10 mouse cellular contexts compared by ENCODE assay signal in genomic region chr7:25786974-25787373, GRCm38 (mm10). TPM values are rescaled to one million over a fixed set of nuclear protein-coding genes. Genes with fewer than 3 reads are reported as not detected.
DNase-seq lines count a peak whose midpoint lies in the region; ATAC-seq and TF ChIP-seq lines count a peak whose summit lies in the region.
"Had no signal": no experiment of that assay in that cellular context is flagged by ENCODE, and none has a peak within 500 bp of the region (broad histone marks: within the 10 kb centered on the region; RNA-seq: fewer than 3 reads in every experiment).

No protein-coding gene starts in this region.

- H3K4me3 ChIP-seq in hindbrain, embryonic 12.5 days, result no peak overlapping the region
- no peak overlapping the region for H3K4me3 ChIP-seq in hindbrain, embryonic 14.5 days (replicated peaks; ENCODE audit: low read length)
- no peak overlapping the region for H3K4me3 ChIP-seq in CH12.LX (replicated peaks in 1 of 3; ENCODE audit: low read depth in 2 of 3, low read length in 2 of 3, poor library complexity in 1 of 3)
- H3K4me3 ChIP-seq in embryonic facial prominence, embryonic 13.5 days, result peak overlapping the region; percentile 69; the same call in 1 of the 2 replicates
- H3K4me3 ChIP-seq in limb, embryonic 14.5 days (replicated peaks; ENCODE audit: low read length), result peak overlapping the region; percentile 73

- H3K4me2 ChIP-seq in hindbrain, embryonic 12.5 days (replicated peaks), result peak overlapping the region; percentile 77
- H3K4me2 ChIP-seq in hindbrain, embryonic 14.5 days (replicated peaks), result no peak overlapping the region; the same call in 1 of the 2 replicates
- H3K4me2 ChIP-seq in CH12.LX (ENCODE audit: insufficient read depth, low read depth, poor library complexity, severe bottlenecking), result no peak overlapping the region
- peak overlapping the region; percentile 84 for H3K4me2 ChIP-seq in embryonic facial prominence, embryonic 13.5 days
- peak overlapping the region; percentile 82 for H3K4me2 ChIP-seq in limb, embryonic 14.5 days (replicated peaks; ENCODE audit: low read depth, low read length, severe bottlenecking)

- no peak for DNase-seq in hindbrain, embryonic 14.5 days (ENCODE audit: low spot score)
- no peak for DNase-seq in CH12.LX (ENCODE audit: extremely low read depth)
- no peak for DNase-seq in limb, embryonic 14.5 days (ENCODE audit: low spot score)
- no peak for DNase-seq in layer of hippocampus, adult 18-20 months (ENCODE audit: low spot score in 2 of 2)
- no peak for DNase-seq in left cerebral cortex, postnatal 4 days
- no peak for DNase-seq in left cerebral cortex, adult 18-20 months (ENCODE audit: low spot score in 2 of 2)

- peaks cover 28% of the 10 kb centered on the region for H3K4me1 ChIP-seq in hindbrain, embryonic 12.5 days
- H3K4me1 ChIP-seq in hindbrain, embryonic 14.5 days (replicated peaks; ENCODE audit: control insufficient read depth, insufficient read depth, low read length), result peaks cover 11% of the 10 kb centered on the region; the same call in 1 of the 2 replicates
- H3K4me1 ChIP-seq in CH12.LX (ENCODE audit: control insufficient read depth in 1 of 2, insufficient read depth in 2 of 2), result peaks cover 13 to 21% of the 10 kb centered on the region in 2 experiments
- H3K4me1 ChIP-seq in embryonic facial prominence, embryonic 13.5 days, result peaks cover 45% of the 10 kb centered on the region
- H3K4me1 ChIP-seq in limb, embryonic 14.5 days (ENCODE audit: control insufficient read depth, insufficient read depth, low read length), result peaks cover 21% of the 10 kb centered on the region

- H3K79me2 ChIP-seq in CH12.LX (replicated peaks; ENCODE audit: control insufficient read depth, extremely low read depth, insufficient read depth, poor library complexity, severe bottlenecking), result no peaks in the 10 kb centered on the region

- no peak for ATAC-seq in hindbrain, embryonic 12.5 days (ENCODE audit: low FRiP score)
- ATAC-seq in hindbrain, embryonic 14.5 days (ENCODE audit: low FRiP score), result no peak
- ATAC-seq in embryonic facial prominence, embryonic 13.5 days (ENCODE audit: insufficient number of reproducible peaks, insufficient read depth, low FRiP score, low TSS enrichment, low read depth), result no peak
- no peak for ATAC-seq in limb, embryonic 14.5 days (ENCODE audit: low FRiP score, low read depth)

- no peaks in the 10 kb centered on the region for H3K36me3 ChIP-seq in hindbrain, embryonic 12.5 days
- H3K36me3 ChIP-seq in hindbrain, embryonic 14.5 days (replicated peaks; ENCODE audit: control insufficient read depth, insufficient read depth), result no peaks in the 10 kb centered on the region
- H3K36me3 ChIP-seq in CH12.LX (replicated peaks in 1 of 2; ENCODE audit: control insufficient read depth in 1 of 2, insufficient read depth in 1 of 2, low read length in 1 of 2), result no peaks in the 10 kb centered on the region
- peaks cover 27% of the 10 kb centered on the region for H3K36me3 ChIP-seq in embryonic facial prominence, embryonic 13.5 days
- peaks cover 24% of the 10 kb centered on the region for H3K36me3 ChIP-seq in limb, embryonic 14.5 days (ENCODE audit: control insufficient read depth, insufficient read depth, low read length)

- H3K9me3 ChIP-seq in hindbrain, embryonic 12.5 days (replicated peaks), result no peaks in the 10 kb centered on the region
- no peaks in the 10 kb centered on the region for H3K9me3 ChIP-seq in hindbrain, embryonic 14.5 days (ENCODE audit: control insufficient read depth, low read length)
- no peaks in the 10 kb centered on the region for H3K9me3 ChIP-seq in CH12.LX (replicated peaks; ENCODE audit: low read length)
- no peaks in the 10 kb centered on the region for H3K9me3 ChIP-seq in embryonic facial prominence, embryonic 13.5 days
- H3K9me3 ChIP-seq in limb, embryonic 14.5 days (ENCODE audit: control insufficient read depth, low read length), result no peaks in the 10 kb centered on the region

- no peak for TF ChIP-seq CTCF in CH12.LX (conservative IDR thresholded peaks at IDR 0.05 in 1 of 2, IDR thresholded peaks at IDR 0.05 in 1 of 2; ENCODE audit: low read depth in 2 of 2, low read length in 2 of 2)

- 0 out of 2 replicates have a peak, but pooled peaks cover 3% of the 10 kb centered on the region for H3K27me3 ChIP-seq in hindbrain, embryonic 12.5 days
- H3K27me3 ChIP-seq in hindbrain, embryonic 14.5 days (ENCODE audit: control insufficient read depth, insufficient read depth, low read length), result no peaks in the 10 kb centered on the region
- peaks cover 42% of the 10 kb centered on the region for H3K27me3 ChIP-seq in CH12.LX (replicated peaks)
- H3K27me3 ChIP-seq in embryonic facial prominence, embryonic 13.5 days, result no peaks in the 10 kb centered on the region
- no peaks in the 10 kb centered on the region for H3K27me3 ChIP-seq in limb, embryonic 14.5 days (ENCODE audit: control insufficient read depth, insufficient read depth, low read length)

- no peak for TF ChIP-seq EP300 in CH12.LX (IDR thresholded peaks at IDR 0.05; ENCODE audit: low read length)

- intact Hi-C loops in left cerebral cortex, postnatal 4 days (cut with DNase I), result no loop called here

- dilution Hi-C loops in CH12.LX (cut with MboI; ENCODE audit: extremely low pct_ligation_motif_present, extremely low pct_unique_long_range_greater_than_20kb, low sequenced_read_pairs), result no loop called here

- H3K27ac ChIP-seq in hindbrain, embryonic 12.5 days, result no peak overlapping the region
- H3K27ac ChIP-seq in hindbrain, embryonic 14.5 days, result no peak overlapping the region
- H3K27ac ChIP-seq in CH12.LX (ENCODE audit: insufficient read depth, low read depth), result no peak overlapping the region
- no peak overlapping the region for H3K27ac ChIP-seq in embryonic facial prominence, embryonic 13.5 days
- no peak overlapping the region for H3K27ac ChIP-seq in limb, embryonic 14.5 days (replicated peaks; ENCODE audit: low read depth, low read length)
- H3K27ac ChIP-seq: liver, embryonic 14.5 days had no signal

- TF ChIP-seq RAD21 in CH12.LX (IDR thresholded peaks at IDR 0.05; ENCODE audit: low read depth, low read length), result no peak

- in situ Hi-C loops in CH12.LX (cut with MboI; ENCODE audit: low pct_ligation_motif_present, low pct_unique_long_range_greater_than_20kb, low sequenced_read_pairs), result no loop called here

- WGBS in hindbrain, embryonic 12.5 days, result 75% methylated on average over 4 of the region's 4 CpGs
- 74% methylated on average over 4 of the region's 4 CpGs for WGBS in hindbrain, embryonic 14.5 days
- WGBS in embryonic facial prominence, embryonic 13.5 days, result 70% methylated on average over 4 of the region's 4 CpGs
- 76% methylated on average over 4 of the region's 4 CpGs for WGBS in limb, embryonic 14.5 days

- no peak for TF ChIP-seq POLR2A in CH12.LX (IDR thresholded peaks at IDR 0.05; ENCODE audit: low read depth, low read length)
- TF ChIP-seq POLR2A in limb, embryonic 14.5 days (IDR thresholded peaks at IDR 0.05; ENCODE audit: borderline replicate concordance, extremely low read depth, insufficient read depth, insufficient read length), result no peak

- H3K9ac ChIP-seq in hindbrain, embryonic 12.5 days, result no peak overlapping the region
- no peak overlapping the region for H3K9ac ChIP-seq in hindbrain, embryonic 14.5 days
- no peak overlapping the region for H3K9ac ChIP-seq in CH12.LX (ENCODE audit: insufficient read depth, low read depth)
- peak overlapping the region; percentile 81 for H3K9ac ChIP-seq in embryonic facial prominence, embryonic 13.5 days
- H3K9ac ChIP-seq in limb, embryonic 14.5 days (ENCODE audit: low read depth, low read length, severe bottlenecking), result peak overlapping the region; percentile 72; the same call in 1 of the 2 replicates
- H3K9ac ChIP-seq: liver, embryonic 14.5 days had no signal

RNA-seq across cellular contexts. Expression of gene Axl, which starts 1.5 kb away (rescaled TPM):
- 36.6 and 40.8 TPM in 2 replicates for polyA plus RNA-seq in hindbrain, embryonic 12.5 days (2016; fragmentation: Nextera tagmentation; extraction: Ambion mirVana)
- 16.8 and 20.6 TPM in 2 replicates for polyA plus RNA-seq in hindbrain, embryonic 14.5 days (2014; fragmentation: Nextera tagmentation; extraction: Ambion mirVana)
- total RNA-seq in CH12.LX (2012; rRNA removed) (0.76 and 0.98 TPM in 2 replicates), CH12.LX (2014; rRNA removed) (0.15 and 0.19 TPM in 2 replicates)
- polyA plus RNA-seq in CH12.LX (2012; ENCODE audit: insufficient read length, low read depth), result 0.96 and 1.6 TPM in 2 replicates
- 80.8 and 84.2 TPM in 2 replicates for polyA plus RNA-seq in embryonic facial prominence, embryonic 13.5 days (2015; fragmentation: Nextera tagmentation; extraction: Ambion mirVana)
- polyA plus RNA-seq in limb, embryonic 14.5 days (2012; rRNA removed), result 80.2 and 94.4 TPM in 2 replicates
- polyA plus RNA-seq in limb, embryonic 14.5 days (2014; fragmentation: Nextera tagmentation; extraction: Ambion mirVana), result 111 and 132 TPM in 2 replicates
- total RNA-seq in layer of hippocampus, adult 18-20 months (2021), result 10 to 100 TPM; 38.2 to 45.2 TPM
- 10 to 100 TPM; 19.2 to 20.8 TPM for total RNA-seq in left cerebral cortex, postnatal 4 days (2021)
- 10 to 100 TPM; 34.6 to 34.8 TPM for total RNA-seq in left cerebral cortex, adult 18-20 months (2021)

RNA-seq across cellular contexts. Expression of gene Cyp2s1, which starts 29.7 kb away (rescaled TPM):
- 1.8 TPM in 2 replicates for polyA plus RNA-seq in hindbrain, embryonic 12.5 days (2016; fragmentation: Nextera tagmentation; extraction: Ambion mirVana)
- polyA plus RNA-seq in hindbrain, embryonic 14.5 days (2014; fragmentation: Nextera tagmentation; extraction: Ambion mirVana), result 1.6 and 2.2 TPM in 2 replicates
- total RNA-seq in CH12.LX (2012; rRNA removed) (0.04 TPM in 1 of 2 replicates, not detected in the other), CH12.LX (2014; rRNA removed) (not detected in 2 replicates)
- not detected in 2 replicates for polyA plus RNA-seq in CH12.LX (2012; ENCODE audit: insufficient read length, low read depth)
- polyA plus RNA-seq in embryonic facial prominence, embryonic 13.5 days (2015; fragmentation: Nextera tagmentation; extraction: Ambion mirVana), result 2.7 and 3.9 TPM in 2 replicates
- polyA plus RNA-seq in limb, embryonic 14.5 days (2012; rRNA removed), result 2.6 and 3.3 TPM in 2 replicates
- polyA plus RNA-seq in limb, embryonic 14.5 days (2014; fragmentation: Nextera tagmentation; extraction: Ambion mirVana), result 1.6 and 2.0 TPM in 2 replicates
- total RNA-seq in layer of hippocampus, adult 18-20 months (2021), result 1 to 10 TPM; 1.6 to 1.7 TPM
- total RNA-seq in left cerebral cortex, postnatal 4 days (2021), result 1 to 10 TPM; 2.4 to 3.5 TPM
- total RNA-seq in left cerebral cortex, adult 18-20 months (2021), result 1 to 10 TPM; 3.8 TPM
- total RNA-seq: MEL had no signal

RNA-seq across cellular contexts. Expression of gene Hnrnpul1, which starts 32.4 kb away (rescaled TPM):
- polyA plus RNA-seq in hindbrain, embryonic 12.5 days (2016; fragmentation: Nextera tagmentation; extraction: Ambion mirVana), result 68.6 and 76.6 TPM in 2 replicates
- polyA plus RNA-seq in hindbrain, embryonic 14.5 days (2014; fragmentation: Nextera tagmentation; extraction: Ambion mirVana), result 54.7 and 55.2 TPM in 2 replicates
- total RNA-seq in CH12.LX (2012; rRNA removed) (67.6 and 72.2 TPM in 2 replicates), CH12.LX (2014; rRNA removed) (44.7 and 52.6 TPM in 2 replicates)
- polyA plus RNA-seq in CH12.LX (2012; ENCODE audit: insufficient read length, low read depth), result 155 and 188 TPM in 2 replicates
- polyA plus RNA-seq in embryonic facial prominence, embryonic 13.5 days (2015; fragmentation: Nextera tagmentation; extraction: Ambion mirVana), result 68.4 and 72.9 TPM in 2 replicates
- polyA plus RNA-seq in limb, embryonic 14.5 days (2012; rRNA removed), result 66.8 and 73.4 TPM in 2 replicates
- polyA plus RNA-seq in limb, embryonic 14.5 days (2014; fragmentation: Nextera tagmentation; extraction: Ambion mirVana), result 77.1 and 80.7 TPM in 2 replicates
- total RNA-seq in layer of hippocampus, adult 18-20 months (2021), result 100 to 1,000 TPM in 1 of 2 experiments, 10 to 100 TPM in 1; 99.1 to 110 TPM
- 100 to 1,000 TPM; 142 to 152 TPM for total RNA-seq in left cerebral cortex, postnatal 4 days (2021)
- 100 to 1,000 TPM in 1 of 2 experiments, 10 to 100 TPM in 1; 99.0 to 102 TPM for total RNA-seq in left cerebral cortex, adult 18-20 months (2021)

Comparison
In these comparisons a context has a peak if more than half of its experiments do, and no peak if none do; other contexts are left out.
1. H3K4me2 ChIP-seq: peak in hindbrain, embryonic 12.5 days (single experiment), embryonic facial prominence, embryonic 13.5 days (single experiment) and limb, embryonic 14.5 days (single experiment); none in hindbrain, embryonic 14.5 days (single experiment) and CH12.LX (single experiment).
2. H3K4me3 ChIP-seq: peak in embryonic facial prominence, embryonic 13.5 days (single experiment) and limb, embryonic 14.5 days (single experiment); none in hindbrain, embryonic 12.5 days (single experiment), hindbrain, embryonic 14.5 days (single experiment) and CH12.LX (0 of 3).
3. H3K9ac ChIP-seq: peak in embryonic facial prominence, embryonic 13.5 days (single experiment) and limb, embryonic 14.5 days (single experiment); none in hindbrain, embryonic 12.5 days (single experiment), hindbrain, embryonic 14.5 days (single experiment) and CH12.LX (single experiment).